Mouse (Mus musculus) liver, postnatal 0 days (tissue): ENCODE measurements around the gene Mapk3.

Experiments used
- CTCF ChIP-seq: sonication (generic); IDR thresholded peaks from 2 replicates; pipeline ENCODE4 v1.5.1; 2016; ENCODE audit warnings: antibody characterized with exemption, low read depth
- EP300 ChIP-seq: IDR thresholded peaks from 2 replicates; pipeline ENCODE4 v1.6.1; 2016; ENCODE audit warnings: antibody characterized with exemption, low read depth, mild to moderate bottlenecking

DNA sequence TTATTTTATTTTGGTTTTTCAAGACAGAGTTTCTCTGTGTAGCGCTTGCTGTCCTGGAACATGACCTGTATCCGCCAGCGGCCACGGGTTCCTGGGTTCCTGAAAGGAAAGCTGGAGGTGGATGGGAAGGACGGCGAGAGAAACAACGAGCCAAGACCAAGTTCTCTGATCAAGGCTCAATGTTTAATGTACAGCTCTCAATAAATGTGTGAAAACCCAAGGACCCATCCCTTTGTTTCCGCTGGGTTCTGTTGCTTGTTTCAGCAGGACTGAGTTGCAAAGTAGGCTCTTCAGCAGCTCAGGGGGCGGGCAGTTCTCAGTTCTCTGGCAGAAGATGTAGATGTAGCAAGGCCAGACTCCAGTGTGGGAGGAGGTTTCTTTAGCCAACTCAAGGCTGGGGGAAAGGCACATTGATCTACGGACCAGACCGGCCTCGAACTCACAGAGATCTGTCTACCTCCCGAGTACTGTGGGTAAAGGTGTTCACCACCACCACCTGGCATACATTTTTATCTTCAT is 17.4 kb upstream of the Mapk3 start:
- no peak for TF ChIP-seq CTCF
- no peak for TF ChIP-seq EP300
